Mouse (Mus musculus): ENCODE results near the gene Insr. TPM values are rescaled to one million over a fixed set of nuclear protein-coding genes. Genes with fewer than 3 reads are reported as not detected.
"Not testable (repeated sequence)": the region's sequence is repeated elsewhere in the genome, so short reads cannot be mapped to it uniquely, and the experiment has no call there.

Insr gene
- polyA plus RNA-seq, 1 experiment: 16.8 TPM

DNA sequence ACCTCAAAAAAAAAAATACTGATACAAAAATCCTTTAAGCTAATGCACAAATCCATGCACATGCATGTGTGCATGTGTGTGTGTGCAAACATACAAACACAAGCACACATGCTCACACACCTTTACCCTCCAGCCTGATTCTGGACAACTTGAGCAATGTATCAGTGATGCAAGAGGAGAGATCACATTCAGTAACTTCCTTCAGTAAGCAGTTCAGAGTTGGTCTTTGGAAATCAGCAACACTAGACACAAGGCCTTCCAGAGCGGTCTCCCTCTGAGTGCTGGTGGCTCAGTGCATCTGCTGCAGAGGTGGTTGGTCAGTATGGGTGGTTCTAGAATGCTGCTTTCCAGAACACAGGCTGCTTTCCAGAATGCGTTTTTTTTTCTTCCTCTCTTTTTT, 46.8 kb downstream of the Insr start:
- DNase-seq (ENCODE audit: low spot score): no peak

GRCm38 (mm10) chr8:3230118-3231060, 49.0 kb downstream of the Insr start:
- no peak for DNase-seq (ENCODE audit: low spot score)

- DNase-seq (ENCODE audit: low spot score): no peak
Measured at GRCm38 (mm10) chr8:3227423-3227822, 52.0 kb downstream of the Insr start.

GRCm38 (mm10) chr8:3225731-3226130, 53.7 kb downstream of the Insr start:
- DNase-seq (ENCODE audit: low spot score): no peak

DNA sequence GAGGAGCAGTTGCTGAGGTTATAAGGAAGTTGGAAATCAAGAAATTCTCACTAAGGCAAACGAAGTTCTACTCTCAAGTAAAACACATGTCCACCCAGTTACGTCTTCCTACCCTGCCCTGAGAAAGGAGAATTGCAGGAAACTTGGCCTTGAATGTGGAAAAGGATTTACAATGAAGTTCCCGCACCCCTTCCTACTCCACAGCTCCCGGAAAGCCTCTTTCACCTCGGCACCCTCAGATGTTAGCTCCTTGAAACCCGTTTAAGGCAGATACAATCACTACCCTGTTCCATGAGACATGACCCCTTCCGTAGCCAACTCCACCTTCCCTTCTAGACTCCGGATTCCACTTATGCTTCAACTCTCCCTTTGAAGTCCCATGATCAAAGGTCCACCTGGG, 54.2 kb downstream of the Insr start:
- no peak for DNase-seq (ENCODE audit: low spot score)

- DNase-seq (ENCODE audit: low spot score): no peak
Measured at GRCm38 (mm10) chr8:3222636-3222965, 56.8 kb downstream of the Insr start.

GRCm38 (mm10) chr8:3221960-3222635, 57.3 kb downstream of the Insr start:
- DNase-seq (ENCODE audit: low spot score): no peak

- peak; percentile 69 for DNase-seq (ENCODE audit: low spot score)
Measured at GRCm38 (mm10) chr8:3221047-3221959, 58.1 kb downstream of the Insr start.

DNA sequence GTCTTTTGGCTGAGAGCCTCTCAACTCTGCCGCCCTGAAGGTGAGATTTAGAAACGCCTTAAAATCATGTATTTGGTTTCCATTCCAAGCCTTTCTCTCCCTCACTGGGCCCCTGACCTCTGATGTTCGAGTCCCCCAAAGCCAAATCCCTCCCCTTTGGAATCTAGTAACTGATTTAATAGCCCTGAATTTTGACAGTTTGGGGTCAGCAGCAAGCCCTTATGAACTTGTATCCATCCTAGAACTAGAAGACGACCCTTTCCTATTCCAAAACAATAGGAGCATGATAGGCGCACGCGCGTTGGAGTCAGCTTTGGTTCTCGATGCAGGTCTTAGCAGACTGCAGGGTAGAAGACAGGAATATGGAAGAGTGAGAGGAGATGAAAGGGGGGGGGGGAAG, 58.9 kb downstream of the Insr start:
- DNase-seq (ENCODE audit: low spot score): no peak

DNA sequence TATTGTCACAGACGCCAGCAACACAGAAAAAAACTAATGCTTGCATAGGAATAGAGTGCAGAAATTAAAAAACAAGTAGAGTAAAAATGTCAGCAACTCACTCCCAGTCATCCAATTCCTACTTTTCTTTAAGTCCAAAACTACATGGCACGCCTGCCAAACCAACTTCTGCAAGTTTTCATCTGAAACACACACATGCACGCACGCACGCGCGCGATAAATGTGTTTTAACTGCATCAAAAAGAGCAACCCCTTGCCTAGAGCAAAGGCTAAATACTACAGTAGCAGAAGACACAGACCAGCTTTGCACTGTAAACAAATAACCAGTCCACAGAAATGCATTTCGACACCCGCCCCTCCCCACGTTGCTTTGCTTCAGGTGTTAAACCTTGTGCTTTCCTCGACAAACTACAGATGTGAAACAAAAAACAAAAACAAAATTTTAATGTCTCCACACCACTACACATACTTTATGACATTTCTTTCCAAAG, 59.5 kb downstream of the Insr start:
- no peak for DNase-seq (ENCODE audit: low spot score)

DNA sequence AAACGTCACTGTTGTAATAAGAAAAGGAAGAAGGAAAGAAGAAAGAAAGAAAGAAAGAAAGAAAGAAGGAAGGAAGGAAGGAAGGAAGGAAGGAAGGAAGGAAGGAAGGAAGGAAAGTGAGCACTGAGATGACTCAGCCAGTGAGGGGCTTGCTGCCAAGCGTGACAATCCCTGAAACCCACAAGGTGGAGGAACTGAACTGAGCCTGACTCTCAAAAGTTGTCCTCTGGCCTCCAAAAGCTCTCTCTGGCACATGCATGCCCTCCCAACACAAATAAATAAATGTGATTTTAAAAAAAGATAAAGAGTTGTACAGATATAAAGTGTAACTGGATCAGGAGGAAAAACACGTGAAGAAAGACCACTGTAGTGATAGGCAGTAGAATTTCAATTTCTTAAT, 60.2 kb downstream of the Insr start:
- no peak for DNase-seq (ENCODE audit: low spot score)

DNA sequence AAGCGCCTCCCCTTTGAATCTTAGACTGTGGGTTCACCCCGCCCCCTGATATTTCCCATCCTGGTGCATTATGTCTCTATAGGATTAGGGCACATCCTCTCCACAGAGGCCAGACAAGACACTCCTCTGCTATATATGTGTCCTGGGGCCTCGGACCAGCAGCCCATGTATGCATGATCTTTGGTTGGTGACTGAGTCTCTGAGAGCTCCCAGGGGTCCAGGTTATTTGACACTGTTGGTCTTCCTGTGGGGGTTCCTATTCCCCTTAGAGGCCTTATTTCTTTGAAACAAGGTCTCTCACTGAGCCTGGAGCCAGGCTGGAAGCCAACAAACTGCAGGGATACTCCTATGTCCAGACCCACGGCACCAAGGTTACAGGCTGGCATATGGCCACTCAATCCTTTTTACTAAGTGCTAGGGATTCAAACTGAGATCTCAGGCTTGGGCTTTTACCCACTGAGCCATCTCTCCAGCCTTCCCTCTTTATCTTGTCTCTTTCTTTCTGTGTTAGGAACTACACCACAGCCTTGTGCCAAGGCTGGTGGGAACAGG, 62.8 kb downstream of the Insr start:
- no peak for DNase-seq (ENCODE audit: low spot score)

GRCm38 (mm10) chr8:3215561-3215960, 63.9 kb downstream of the Insr start:
- no peak for DNase-seq (ENCODE audit: low spot score)

- no peak for DNase-seq (ENCODE audit: low spot score)
Measured at GRCm38 (mm10) chr8:3214601-3215000, 64.8 kb downstream of the Insr start.

- DNase-seq (ENCODE audit: low spot score): no peak
Measured at GRCm38 (mm10) chr8:3211456-3211855, 68.0 kb downstream of the Insr start.

DNA sequence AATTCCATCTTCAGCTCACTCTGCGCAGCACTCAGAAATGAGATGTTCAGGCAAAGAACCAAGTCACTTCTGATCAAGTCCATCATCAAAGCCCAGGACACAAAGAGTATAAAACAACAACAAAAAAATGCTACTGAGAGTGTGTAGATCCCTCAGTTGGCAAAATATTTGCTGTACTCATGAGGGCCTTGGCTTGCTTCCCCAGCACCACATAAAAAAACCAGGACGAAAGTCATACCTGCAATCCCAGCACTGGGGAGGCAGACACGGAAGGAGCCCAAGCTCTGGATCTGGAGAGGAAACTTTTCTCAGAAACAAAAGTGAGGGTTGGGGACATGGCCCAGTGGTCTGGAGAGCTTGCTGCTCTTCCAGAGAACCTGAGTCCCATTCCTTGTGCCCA, 69.5 kb downstream of the Insr start:
- no peak for DNase-seq (ENCODE audit: low spot score)

- no peak for DNase-seq (ENCODE audit: low spot score)
Measured at GRCm38 (mm10) chr8:3209268-3209667, 70.1 kb downstream of the Insr start.

DNA sequence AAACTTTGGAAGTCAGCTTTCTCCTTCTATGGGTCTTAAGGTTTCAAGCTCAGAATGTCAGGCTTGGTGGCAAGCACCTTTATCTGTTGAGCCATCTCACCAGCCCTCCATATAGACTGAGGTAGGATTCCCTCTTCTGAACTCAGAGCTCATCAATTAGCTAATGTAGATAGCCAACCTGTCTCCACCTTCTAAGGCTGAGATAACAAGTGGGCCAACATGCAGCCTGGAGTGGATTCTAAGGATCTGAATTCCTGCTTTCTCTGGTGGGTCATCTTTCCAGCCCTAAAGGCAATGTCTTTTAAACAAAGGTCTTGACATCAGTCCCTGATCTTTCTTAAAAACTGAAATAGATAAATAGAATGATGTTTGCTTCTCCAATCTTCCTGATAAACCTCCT, 70.7 kb downstream of the Insr start:
- no peak for DNase-seq (ENCODE audit: low spot score)

DNA sequence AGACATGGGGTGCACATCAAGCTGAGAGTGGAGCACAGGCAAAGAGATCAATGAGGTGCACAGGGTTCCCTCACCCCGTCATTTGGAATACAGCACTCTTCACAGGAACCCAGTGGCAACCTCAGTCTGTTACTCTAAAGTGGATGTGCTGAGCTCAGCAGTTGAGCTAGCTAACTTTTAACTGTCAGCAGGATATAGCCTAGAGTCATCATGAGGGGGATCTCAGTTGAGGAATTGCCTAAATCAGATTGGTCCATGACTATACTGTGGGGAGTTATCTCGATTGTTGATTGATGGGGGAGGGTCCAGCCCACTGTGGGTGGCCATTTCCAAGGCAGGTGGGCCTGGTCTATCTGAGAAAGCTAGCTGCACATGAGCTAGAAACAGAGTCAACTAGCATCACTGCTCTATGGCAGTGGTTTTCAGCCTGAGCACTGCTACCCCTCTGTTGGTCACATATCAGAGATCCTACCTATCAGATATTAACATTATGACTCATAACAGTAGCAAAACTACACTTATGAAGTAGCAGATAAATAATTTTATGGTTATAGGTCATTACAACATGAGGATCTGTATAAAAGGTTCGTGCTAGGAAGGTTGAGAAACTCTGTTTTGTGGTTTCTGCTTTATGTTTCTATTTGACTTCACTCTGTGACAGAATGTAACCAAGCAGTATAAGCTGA, 74.5 kb downstream of the Insr start:
- no peak for DNase-seq (ENCODE audit: low spot score)

- no peak for DNase-seq (ENCODE audit: low spot score)
Measured at GRCm38 (mm10) chr8:3202792-3203191, 76.6 kb downstream of the Insr start.

DNA sequence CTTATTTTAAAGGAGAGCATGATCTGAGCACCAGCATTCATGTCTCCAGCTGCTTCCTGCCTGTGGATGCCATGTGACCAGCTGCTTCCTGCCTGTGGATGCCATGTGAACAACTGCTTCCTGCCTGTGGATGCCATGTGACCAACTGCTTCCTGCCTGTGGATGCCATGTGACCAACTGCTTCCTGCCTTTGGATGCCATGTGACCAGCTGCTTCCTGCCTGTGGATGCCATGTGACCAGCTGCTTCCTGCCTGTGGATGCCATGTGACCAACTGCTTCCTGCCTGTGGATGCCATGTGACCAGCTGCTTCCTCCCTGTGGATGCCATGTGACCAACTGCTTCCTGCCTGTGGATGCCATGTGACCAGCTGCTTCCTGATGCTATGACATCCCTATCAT, 85.1 kb downstream of the Insr start:
- not testable (repeated sequence) for DNase-seq (ENCODE audit: low spot score)
